Mouse (Mus musculus): ENCODE results near the gene Magt1. TPM values are rescaled to one million over a fixed set of nuclear protein-coding genes. Genes with fewer than 3 reads are reported as not detected.

Magt1 gene
- polyA plus RNA-seq, 1 experiment from 2014 or later: 64.9 TPM

Other genes starting within 250 kb of the Magt1 start
- gene Fgf16, start 247.6 kb downstream of the Magt1 start, polyA plus RNA-seq (2016; fragmentation: Nextera tagmentation; extraction: Ambion mirVana): 0.92 and 1.1 TPM in 2 replicates
- gene Atrx, start 82.5 kb downstream of the Magt1 start, polyA plus RNA-seq (2016; fragmentation: Nextera tagmentation; extraction: Ambion mirVana): 239 and 250 TPM in 2 replicates
- gene Cox7b, start 3.8 kb upstream of the Magt1 start, polyA plus RNA-seq (2016; fragmentation: Nextera tagmentation; extraction: Ambion mirVana): 320 and 347 TPM in 2 replicates
- gene Atp7a, start 15.4 kb upstream of the Magt1 start, polyA plus RNA-seq (2016; fragmentation: Nextera tagmentation; extraction: Ambion mirVana): 32.8 and 34.7 TPM in 2 replicates
- 0.42 and 0.52 TPM in 2 replicates for gene Tlr13, start 131.3 kb upstream of the Magt1 start, polyA plus RNA-seq (2016; fragmentation: Nextera tagmentation; extraction: Ambion mirVana)
- 298 and 309 TPM in 2 replicates for gene Pgk1, start 175.2 kb upstream of the Magt1 start, polyA plus RNA-seq (2016; fragmentation: Nextera tagmentation; extraction: Ambion mirVana)
- 9.2 and 10.1 TPM in 2 replicates for gene Taf9b, start 209.3 kb upstream of the Magt1 start, polyA plus RNA-seq (2016; fragmentation: Nextera tagmentation; extraction: Ambion mirVana)
- gene Fnd3c2, start 243.5 kb upstream of the Magt1 start, polyA plus RNA-seq (2016; fragmentation: Nextera tagmentation; extraction: Ambion mirVana): not detected in 2 replicates

All from embryonic facial prominence, embryonic 12.5 days (tissue).